Mouse (Mus musculus) bone marrow, adult 2 months (tissue): ENCODE measurements at regions not wholly inside any gene's neighbourhood (a gene's known extent, or its start where the extent isn't known, plus 50 kb on each side); places are given as distances from the start of the nearest gene placed in this dataset.

Experiments used
- H3K27ac ChIP-seq: fragments of 200-500 bp; 2 replicates; pipeline ENCODE4 v1.5.1; 2012; ENCODE audit warnings: low read depth, mild to moderate bottlenecking, control low read depth, inconsistent platforms, low read length; ENCODE audit not compliant: control insufficient read depth, poor library complexity, insufficient read depth
- H3K4me1 ChIP-seq: fragments of 200-500 bp; 2 replicates; pipeline ENCODE4 v1.6.1; 2011; ENCODE audit warnings: low read length; ENCODE audit not compliant: control insufficient read depth, insufficient read depth
- H3K4me3 ChIP-seq: fragments of 200-500 bp; replicated peaks from 2 replicates; pipeline ENCODE3; 2011; ENCODE audit warnings: mild to moderate bottlenecking, low read depth, low read length, control low read depth; ENCODE audit not compliant: control insufficient read depth
- CTCF ChIP-seq: fragments of 200-500 bp; IDR thresholded peaks from 2 replicates; pipeline ENCODE4 v1.5.1; 2011; ENCODE audit warnings: low read length, control low read depth; ENCODE audit not compliant: control insufficient read depth, insufficient read depth
- POLR2A ChIP-seq: fragments of 200-500 bp; IDR thresholded peaks from 2 replicates; pipeline ENCODE4 v1.6.1; 2011; ENCODE audit warnings: low read depth, mild to moderate bottlenecking, control low read depth, low read length, borderline replicate concordance; ENCODE audit not compliant: control insufficient read depth
- WGBS: fragments of 180-500 bp; shearing (Covaris S2); methylation state at CpG from one replicate; pipeline ENCODE4 v1.1.7; 2018; 5-methylcytosine and 5-hydroxymethylcytosine counted together

GRCm38 (mm10) chr9:112799583-112800220 lies 564.0 kb upstream of the Arpp21 start:
- Histone ChIP-seq H3K27ac (no peak overlapping the region), H3K4me3 (no peak overlapping the region), H3K4me1 (no peaks in the 10 kb centered on the region)
- TF ChIP-seq CTCF (no peak), POLR2A (no peak)
- 70% methylated on average over 2 of the region's 2 CpGs for WGBS

GRCm38 (mm10) chr9:112793537-112793936 lies 557.8 kb upstream of the Arpp21 start:
- H3K27ac ChIP-seq = no peak overlapping the region
- H3K4me3 ChIP-seq = no peak overlapping the region
- WGBS = 66% methylated on average over 2 of the region's 2 CpGs
- TF ChIP-seq CTCF (no peak), POLR2A (no peak)
- H3K4me1 ChIP-seq = no peaks in the 10 kb centered on the region

GRCm38 (mm10) chr9:112771981-112772380 lies 536.2 kb upstream of the Arpp21 start:
- no peaks in the 10 kb centered on the region for H3K4me1 ChIP-seq
- WGBS = 64% methylated on average over 3 of the region's 3 CpGs
- H3K4me3 ChIP-seq = no peak overlapping the region
- TF ChIP-seq CTCF (no peak), POLR2A (no peak)
- no peak overlapping the region for H3K27ac ChIP-seq

GRCm38 (mm10) chr9:112744616-112745015 lies 508.9 kb upstream of the Arpp21 start:
- 61% methylated on average over 5 of the region's 5 CpGs for WGBS
- no peak overlapping the region for H3K4me3 ChIP-seq
- no peak for TF ChIP-seq CTCF
- no peaks in the 10 kb centered on the region for H3K4me1 ChIP-seq
- H3K27ac ChIP-seq = no peak overlapping the region

- H3K4me3 ChIP-seq = no peak overlapping the region
- TF ChIP-seq CTCF = no peak
- no peak for TF ChIP-seq POLR2A
- 56% methylated on average over 1 of the region's 1 CpGs for whole genome bisulfite sequencing
- no peaks in the 10 kb centered on the region for H3K4me1 ChIP-seq
- no peak overlapping the region for H3K27ac ChIP-seq
Measured at GRCm38 (mm10) chr9:112743871-112744590, 508.3 kb upstream of the Arpp21 start.

- TF ChIP-seq POLR2A = no peak
- no peak for TF ChIP-seq CTCF
- no peaks in the 10 kb centered on the region for H3K4me1 ChIP-seq
- no peak overlapping the region for H3K4me3 ChIP-seq
- H3K27ac ChIP-seq = no peak overlapping the region
Measured at GRCm38 (mm10) chr9:112735761-112736160, 500.0 kb upstream of the Arpp21 start.

GRCm38 (mm10) chr9:112725523-112725922 lies 489.8 kb upstream of the Arpp21 start:
- Histone ChIP-seq H3K27ac (no peak overlapping the region), H3K4me3 (no peak overlapping the region), H3K4me1 (no peaks in the 10 kb centered on the region)
- WGBS = 38% methylated on average over 8 of the region's 8 CpGs
- TF ChIP-seq POLR2A (no peak), CTCF (no peak)

GRCm38 (mm10) chr9:112725103-112725502 lies 489.4 kb upstream of the Arpp21 start:
- H3K4me3 ChIP-seq = no peak overlapping the region
- H3K4me1 ChIP-seq = no peaks in the 10 kb centered on the region
- WGBS = 48% methylated on average over 4 of the region's 4 CpGs
- no peak overlapping the region for H3K27ac ChIP-seq
- TF ChIP-seq CTCF = no peak
- TF ChIP-seq POLR2A = no peak

- TF ChIP-seq CTCF (no peak), POLR2A (no peak)
- no peaks in the 10 kb centered on the region for H3K4me1 ChIP-seq
- 62% methylated on average over 1 of the region's 1 CpGs for WGBS
- no peak overlapping the region for H3K27ac ChIP-seq
- no peak overlapping the region for H3K4me3 ChIP-seq
Measured at GRCm38 (mm10) chr9:112723346-112723745, 487.6 kb upstream of the Arpp21 start.
